Mouse (Mus musculus) forebrain, embryonic 16.5 days (tissue): ENCODE data around the gene Aprt. TPM values are rescaled to one million over a fixed set of nuclear protein-coding genes. Genes with fewer than 3 reads are reported as not detected.

ENCODE experiments used
- ATAC-seq: fragments of 200-750 bp; cut with Nextera tagmentation; 2 replicates; pipeline ENCODE4 v1.8.0; 2017; ENCODE audit warnings: mild to moderate bottlenecking, moderate library complexity
- H3K27ac ChIP-seq: fragments of 300-500 bp; sonication (generic); 2 replicates; pipeline ENCODE4 v1.5.1; 2014; ENCODE audit warnings: low read length, control low read depth
- H3K27me3 ChIP-seq: fragments of 300-500 bp; sonication (generic); replicated peaks from 2 replicates; pipeline ENCODE4 v1.6.1; 2014; ENCODE audit warnings: low read length; ENCODE audit not compliant: control insufficient read depth, insufficient read depth
- H3K36me3 ChIP-seq: fragments of 300-500 bp; sonication (generic); 2 replicates; pipeline ENCODE4 v1.6.1; 2014; ENCODE audit not compliant: control insufficient read depth, insufficient read depth
- H3K4me1 ChIP-seq: fragments of 300-500 bp; sonication (generic); replicated peaks from 2 replicates; pipeline ENCODE4 v1.6.1; 2014; ENCODE audit warnings: low read length; ENCODE audit not compliant: control insufficient read depth, insufficient read depth
- H3K4me2 ChIP-seq: fragments of 300-500 bp; sonication (generic); 2 replicates; pipeline ENCODE4 v1.6.1; 2014; ENCODE audit warnings: mild to moderate bottlenecking, low read length, control low read depth
- H3K4me3 ChIP-seq: fragments of 300-500 bp; sonication (generic); replicated peaks from 2 replicates; pipeline ENCODE4 v1.5.1; 2014; ENCODE audit warnings: mild to moderate bottlenecking, low read length, control low read depth
- H3K9ac ChIP-seq: fragments of 300-500 bp; sonication (generic); replicated peaks from 2 replicates; pipeline ENCODE4 v1.6.1; 2014; ENCODE audit warnings: low read depth, low read length, control low read depth
- H3K9me3 ChIP-seq: fragments of 300-500 bp; sonication (generic); 2 replicates; pipeline ENCODE4 v1.6.1; 2016; ENCODE audit warnings: low read length; ENCODE audit not compliant: control insufficient read depth
- WGBS: fragments of 180-500 bp; shearing (Covaris S2); extraction: QIAGEN DNeasy Blood & Tissue Kit; methylation state at CpG from one replicate; pipeline ENCODE4 v1.1.7; 2014; 5-methylcytosine and 5-hydroxymethylcytosine counted together
- polyA plus RNA-seq: library from polyadenylated mRNA; unstranded; fragments of >200 nt; fragmentation: Nextera tagmentation; extraction: Ambion mirVana; gene quantifications from 2 replicates; pipeline ENCODE4 v1.2.1, GENCODE M21; 2015

The Aprt gene
- polyA plus RNA-seq, 1 experiment from 2014 or later = 204 TPM

- H3K9me3 ChIP-seq = no peaks in the 10 kb centered on the region
- no peak overlapping the region for H3K9ac ChIP-seq
- no peaks in the 10 kb centered on the region for H3K27me3 ChIP-seq
- no peaks in the 10 kb centered on the region for H3K36me3 ChIP-seq
- 17% methylated on average over 12 of the region's 12 CpGs for WGBS
- H3K4me2 ChIP-seq = no peak overlapping the region
- H3K27ac ChIP-seq = no peak overlapping the region
- peaks cover 5% of the 10 kb centered on the region for H3K4me1 ChIP-seq
- no peak for ATAC-seq
- no peak overlapping the region for H3K4me3 ChIP-seq
These were observed 17.9 kb downstream of the Aprt start for GRCm38 (mm10) chr8:122558671-122559349.

DNA sequence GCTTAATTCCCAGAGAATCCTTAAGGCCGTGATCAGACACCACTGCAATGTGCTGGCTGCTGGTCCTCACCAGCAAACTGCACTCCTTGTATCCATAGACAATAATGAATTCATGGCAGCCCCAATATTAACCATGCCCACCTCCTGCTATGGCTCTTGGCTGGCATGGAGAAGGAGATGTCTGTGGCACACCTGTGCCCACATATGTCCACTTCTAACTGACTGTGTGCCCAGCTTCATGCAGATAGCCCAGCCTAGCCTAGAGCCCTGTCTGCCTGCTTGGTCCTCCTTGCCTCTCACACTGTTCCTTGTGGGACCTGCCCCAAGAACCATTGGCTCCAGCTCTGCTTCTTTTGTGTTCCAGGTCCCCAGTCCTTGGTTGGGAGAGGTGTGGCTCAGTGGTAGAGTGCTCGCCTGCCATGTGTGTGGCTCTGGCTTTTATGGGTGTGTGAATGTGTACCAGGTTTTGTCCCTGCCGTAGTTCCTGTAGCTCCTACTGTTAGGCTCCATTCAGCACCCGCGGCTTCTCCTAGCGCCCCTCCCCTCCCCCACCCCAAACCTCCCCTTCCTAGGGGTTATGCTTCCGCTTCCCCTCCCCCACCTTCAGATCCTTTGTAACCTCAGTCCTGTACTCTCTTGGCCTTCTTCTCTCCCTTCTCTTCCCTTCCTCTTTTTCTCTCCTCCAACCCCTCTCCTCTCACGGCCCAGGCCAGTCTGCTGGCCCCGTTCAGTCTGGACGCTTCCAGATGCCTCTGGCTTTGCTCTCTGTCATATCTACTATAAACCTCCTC is 19.3 kb downstream of the Aprt start:
- Histone ChIP-seq H3K27me3 (no peaks in the 10 kb centered on the region), H3K9me3 (no peaks in the 10 kb centered on the region), H3K4me3 (no peak overlapping the region), H3K27ac (no peak overlapping the region), H3K36me3 (no peaks in the 10 kb centered on the region), H3K4me1 (peaks cover 5% of the 10 kb centered on the region), H3K4me2 (no peak overlapping the region), H3K9ac (no peak overlapping the region)
- WGBS = 45% methylated on average over 10 of the region's 10 CpGs
- ATAC-seq = no peak

- Histone ChIP-seq H3K4me2 (no peak overlapping the region), H3K27ac (no peak overlapping the region), H3K4me3 (no peak overlapping the region), H3K9me3 (no peaks in the 10 kb centered on the region), H3K27me3 (peaks cover 9% of the 10 kb centered on the region), H3K36me3 (no peaks in the 10 kb centered on the region), H3K4me1 (peaks cover 8% of the 10 kb centered on the region), H3K9ac (no peak overlapping the region)
- no peak for ATAC-seq
- 67% methylated on average over 12 of the region's 12 CpGs for WGBS
These were observed 20.4 kb downstream of the Aprt start for GRCm38 (mm10) chr8:122556030-122557009.

DNA sequence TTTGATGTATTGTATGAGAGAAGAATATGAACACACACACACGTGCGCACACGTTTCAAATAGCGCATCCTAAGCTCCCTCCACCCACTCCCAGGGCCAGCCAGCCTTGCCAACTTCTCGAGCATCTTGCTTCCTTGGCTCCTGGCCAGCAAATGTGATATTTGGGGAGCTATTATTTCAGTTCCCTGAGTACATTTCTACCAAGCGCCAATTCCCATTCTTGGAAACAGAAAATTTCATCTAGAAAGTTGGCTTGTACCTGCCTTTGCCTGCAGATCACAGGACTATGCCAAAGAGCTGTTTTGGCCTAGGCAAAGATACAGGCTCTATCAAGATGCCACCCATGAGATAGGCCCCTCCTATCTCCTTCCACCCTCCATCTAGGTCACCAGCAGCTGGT is 21.9 kb downstream of the Aprt start:
- peaks cover 22% of the 10 kb centered on the region for H3K4me1 ChIP-seq
- no peaks in the 10 kb centered on the region for H3K36me3 ChIP-seq
- H3K4me2 ChIP-seq = no peak overlapping the region
- no peak overlapping the region for H3K4me3 ChIP-seq
- H3K27ac ChIP-seq = no peak overlapping the region
- ATAC-seq = peak; percentile 51; the same call in 1 of the 2 replicates
- H3K27me3 ChIP-seq = peaks cover 22% of the 10 kb centered on the region
- no peak overlapping the region for H3K9ac ChIP-seq
- H3K9me3 ChIP-seq = no peaks in the 10 kb centered on the region
- WGBS = 41% methylated on average over 6 of the region's 6 CpGs

DNA sequence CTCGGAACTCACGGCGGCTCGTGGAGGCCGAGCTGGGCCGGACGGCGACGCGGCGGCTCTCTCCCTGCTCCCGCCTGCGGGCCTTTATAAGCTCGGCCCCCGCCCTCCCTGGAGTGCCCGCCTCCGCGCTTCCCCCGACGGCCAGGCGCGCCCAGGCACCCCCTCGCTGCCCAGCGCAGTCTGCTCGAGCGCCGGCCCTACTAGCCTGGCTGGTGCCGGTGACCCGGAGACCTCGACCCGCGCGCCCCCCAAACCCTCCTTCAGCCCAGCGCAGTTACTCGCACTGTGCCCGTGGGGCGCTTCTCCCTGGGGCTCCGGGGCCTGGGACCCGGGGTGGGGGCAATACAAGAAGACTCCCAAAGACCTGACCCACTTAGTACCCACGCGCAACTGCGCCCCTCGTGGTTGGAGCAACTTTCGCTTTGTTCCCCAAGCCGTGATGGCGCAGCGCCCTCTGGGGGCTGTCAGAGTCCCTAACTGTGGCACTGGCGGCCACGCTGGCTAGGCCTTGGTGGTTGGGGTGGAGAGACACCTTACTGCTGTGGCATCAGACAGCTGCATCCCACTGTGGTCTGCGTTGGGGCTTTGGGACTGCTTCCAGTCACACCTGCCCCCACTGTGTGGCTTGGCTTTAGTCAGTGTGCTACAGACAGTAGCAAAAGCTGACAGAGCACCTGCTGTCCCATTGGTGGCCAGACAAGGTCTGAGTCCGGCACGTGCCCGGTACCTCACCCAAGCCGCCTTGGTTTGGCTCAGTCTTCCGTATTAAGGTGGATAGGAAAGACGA is 25.3 kb downstream of the Aprt start, which contains the start of gene Piezo1:
Gene Piezo1 (minus strand): TSS at position 65 of the 787 bp plus-strand sequence.
- peak; percentile 65 for ATAC-seq
- H3K27me3 ChIP-seq = peaks cover 22% of the 10 kb centered on the region
- H3K36me3 ChIP-seq = no peaks in the 10 kb centered on the region
- peaks cover 25% of the 10 kb centered on the region for H3K4me1 ChIP-seq
- whole genome bisulfite sequencing = 11% methylated on average over 56 of the region's 56 CpGs
- H3K9ac ChIP-seq = peak within 1 kb of the TSS; percentile 61
- peak within 1 kb of the TSS; percentile 67 for H3K4me2 ChIP-seq
- H3K4me3 ChIP-seq = peak within 1 kb of the TSS; percentile 52
- no peaks in the 10 kb centered on the region for H3K9me3 ChIP-seq
- no peak within 1 kb of the TSS for H3K27ac ChIP-seq

GRCm38 (mm10) chr8:122550995-122551264 is 25.8 kb downstream of the Aprt start:
- H3K36me3 ChIP-seq = no peaks in the 10 kb centered on the region
- no peak for ATAC-seq
- no peaks in the 10 kb centered on the region for H3K9me3 ChIP-seq
- peaks cover 25% of the 10 kb centered on the region for H3K4me1 ChIP-seq
- 0% methylated on average over 42 of the region's 43 CpGs for WGBS
- peak overlapping the region; percentile 67 for H3K4me2 ChIP-seq
- H3K4me3 ChIP-seq = peak overlapping the region; percentile 52
- peak overlapping the region; percentile 61 for H3K9ac ChIP-seq
- peaks cover 22% of the 10 kb centered on the region for H3K27me3 ChIP-seq
- no peak overlapping the region for H3K27ac ChIP-seq

DNA sequence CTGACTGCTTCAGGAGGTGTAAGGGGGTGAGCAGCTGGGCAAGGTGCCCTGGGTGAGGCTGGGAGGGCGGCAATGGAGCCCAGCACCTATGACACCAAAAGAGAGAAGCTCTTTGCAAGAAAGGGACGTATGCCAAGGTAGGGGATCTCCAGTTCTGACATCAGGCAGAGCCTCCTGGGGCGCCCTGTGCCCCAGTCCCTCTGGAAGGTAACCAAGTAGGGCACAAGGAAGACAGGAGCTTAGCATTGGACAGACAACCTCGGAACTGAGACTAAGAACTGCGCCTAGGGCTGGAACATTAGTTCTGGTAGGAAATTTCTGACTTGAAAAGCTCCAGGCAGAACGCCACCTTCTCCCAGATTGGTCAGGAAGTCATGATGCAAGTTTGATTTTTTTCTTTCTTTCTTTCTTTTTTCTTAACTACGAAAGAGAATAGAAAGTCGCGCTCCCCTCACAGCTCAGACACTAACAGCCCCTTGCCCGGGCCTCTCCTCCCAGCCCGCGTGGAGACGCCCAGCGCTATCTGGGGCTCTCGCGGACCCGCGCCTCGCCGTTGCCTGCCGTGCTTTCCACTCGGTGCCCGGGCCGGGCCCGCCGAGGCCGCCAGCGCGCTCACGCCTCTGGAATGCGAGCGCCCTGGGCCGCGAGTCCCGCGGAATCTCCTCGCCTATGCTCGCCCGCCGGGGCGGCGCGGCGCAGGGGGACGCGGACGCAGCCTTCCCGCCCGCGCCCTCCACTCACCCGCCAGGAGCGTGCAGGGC is 26.3 kb downstream of the Aprt start:
- Histone ChIP-seq H3K36me3 (no peaks in the 10 kb centered on the region), H3K4me2 (peak overlapping the region; percentile 67), H3K9ac (peak overlapping the region; percentile 61), H3K27ac (no peak overlapping the region), H3K4me1 (peaks cover 25% of the 10 kb centered on the region), H3K9me3 (no peaks in the 10 kb centered on the region), H3K4me3 (peak overlapping the region; percentile 52), H3K27me3 (peaks cover 22% of the 10 kb centered on the region)
- peak; percentile 51 for ATAC-seq
- 4% methylated on average over 52 of the region's 52 CpGs for WGBS

DNA sequence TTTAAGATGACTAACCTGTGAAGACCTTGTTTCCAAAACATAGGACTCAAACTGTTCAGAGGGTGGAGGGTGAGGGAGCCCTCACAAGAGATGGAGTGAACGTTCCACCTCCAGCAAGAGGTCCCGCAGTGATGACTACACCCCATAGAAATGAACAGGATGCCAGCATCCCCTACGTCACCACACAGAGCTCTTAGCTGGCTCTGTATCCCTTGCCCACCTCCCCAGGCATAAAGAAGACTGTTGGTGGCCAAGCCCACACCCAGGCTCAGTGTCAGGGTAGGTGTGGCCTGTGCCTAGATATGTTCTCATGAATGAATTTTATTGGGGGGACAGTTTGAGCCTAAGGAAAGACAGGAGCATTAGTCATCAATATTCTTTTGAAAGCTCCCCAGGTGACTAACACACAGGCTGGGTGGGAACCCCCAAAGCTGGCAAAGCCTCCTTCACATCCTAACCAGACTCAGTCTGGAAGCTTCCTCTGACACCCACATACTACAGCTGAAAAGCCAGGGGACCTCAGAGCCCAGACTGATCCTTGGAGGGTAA is 27.7 kb downstream of the Aprt start:
- H3K4me3 ChIP-seq = no peak overlapping the region

More for the DNA sequence above, 27.7 kb downstream of the Aprt start:
- H3K27ac ChIP-seq = no peak overlapping the region
- no peak for ATAC-seq
- 83% methylated on average over 3 of the region's 3 CpGs for WGBS
- no peaks in the 10 kb centered on the region for H3K36me3 ChIP-seq
- no peak overlapping the region for H3K4me2 ChIP-seq
- no peak overlapping the region for H3K9ac ChIP-seq
- no peaks in the 10 kb centered on the region for H3K9me3 ChIP-seq
- peaks cover 22% of the 10 kb centered on the region for H3K27me3 ChIP-seq
- peaks cover 20% of the 10 kb centered on the region for H3K4me1 ChIP-seq
